Mouse (Mus musculus) C2C12 (cell line): ENCODE measurements around the gene Igsf21.

Source experiments
- CEBPB ChIP-seq: IDR thresholded peaks from one replicate; pipeline ENCODE4 v1.6.1; 2011; ENCODE audit warnings: low read depth, mild to moderate bottlenecking, control low read depth, moderate library complexity
- CTCF ChIP-seq: IDR thresholded peaks from one replicate; pipeline ENCODE4 v1.5.1; 2011; ENCODE audit not compliant: control insufficient read depth, insufficient read depth, insufficient read length
- FOSL1 ChIP-seq: IDR thresholded peaks from one replicate; pipeline ENCODE4 v1.8.0; 2011; ENCODE audit warnings: mild to moderate bottlenecking, low read length; ENCODE audit not compliant: poor library complexity, insufficient read depth, severe bottlenecking
- MAX ChIP-seq: IDR thresholded peaks from one replicate; pipeline ENCODE4 v1.6.1; 2011; ENCODE audit warnings: mild to moderate bottlenecking, control low read depth
- MYOD1 ChIP-seq: IDR thresholded peaks from one replicate; pipeline ENCODE4 v1.6.1; 2011; ENCODE audit warnings: low read depth; ENCODE audit not compliant: control insufficient read depth, insufficient read length
- MYOG ChIP-seq: IDR thresholded peaks from one replicate; pipeline ENCODE4 v1.6.1; 2011; ENCODE audit not compliant: control insufficient read depth, insufficient read length; ENCODE audit errors: extremely low read depth
- USF1 ChIP-seq: IDR thresholded peaks from one replicate; pipeline ENCODE4 v1.6.1; 2011; ENCODE audit warnings: low read depth, mild to moderate bottlenecking, control low read depth, moderate library complexity

- TF ChIP-seq CTCF (no peak), USF1 (no peak), FOSL1 (no peak), CEBPB (no peak), MAX (no peak), MYOD1 (no peak), MYOG (no peak)
Measured at GRCm38 (mm10) chr4:140076428-140076827, 170.2 kb downstream of the Igsf21 start.
